Mouse (Mus musculus) bone marrow, adult 2 months (tissue): ENCODE results near the gene Slc6a20b. TPM values are rescaled to one million over a fixed set of nuclear protein-coding genes. Genes with fewer than 3 reads are reported as not detected.
"Not testable (repeated sequence)": the region's sequence is repeated elsewhere in the genome, so short reads cannot be mapped to it uniquely, and the experiment has no call there.

Source experiments
- H3K27ac ChIP-seq: fragments of 200-500 bp; 2 replicates; pipeline ENCODE4 v1.5.1; 2012; ENCODE audit warnings: low read depth, mild to moderate bottlenecking, control low read depth, inconsistent platforms, low read length; ENCODE audit not compliant: control insufficient read depth, poor library complexity, insufficient read depth
- H3K4me1 ChIP-seq: fragments of 200-500 bp; 2 replicates; pipeline ENCODE4 v1.6.1; 2011; ENCODE audit warnings: low read length; ENCODE audit not compliant: control insufficient read depth, insufficient read depth
- H3K4me3 ChIP-seq: fragments of 200-500 bp; replicated peaks from 2 replicates; pipeline ENCODE3; 2011; ENCODE audit warnings: mild to moderate bottlenecking, low read depth, low read length, control low read depth; ENCODE audit not compliant: control insufficient read depth
- CTCF ChIP-seq: fragments of 200-500 bp; IDR thresholded peaks from 2 replicates; pipeline ENCODE4 v1.5.1; 2011; ENCODE audit warnings: low read length, control low read depth; ENCODE audit not compliant: control insufficient read depth, insufficient read depth
- POLR2A ChIP-seq: fragments of 200-500 bp; IDR thresholded peaks from 2 replicates; pipeline ENCODE4 v1.6.1; 2011; ENCODE audit warnings: low read depth, mild to moderate bottlenecking, control low read depth, low read length, borderline replicate concordance; ENCODE audit not compliant: control insufficient read depth
- WGBS: fragments of 180-500 bp; shearing (Covaris S2); methylation state at CpG from one replicate; pipeline ENCODE4 v1.1.7; 2018; 5-methylcytosine and 5-hydroxymethylcytosine counted together
- polyA plus RNA-seq: library from polyadenylated mRNA; stranded (reverse); fragments of >200 nt; gene quantifications from 2 replicates; pipeline ENCODE4 v1.2.4, GENCODE M21; 2011; ENCODE audit warnings: low replicate concordance; ENCODE audit not compliant: missing spikeins, insufficient read depth, insufficient read length

Slc6a20b gene
- 3.1 and 7.7 TPM in 2 replicates for polyA plus RNA-seq

- Histone ChIP-seq H3K4me3 (no peak within 1 kb of the TSS), H3K27ac (no peak within 1 kb of the TSS), H3K4me1 (no peaks in the 10 kb centered on the region; the same call in 1 of the 2 replicates)
- WGBS = 89% methylated on average over 6 of the region's 6 CpGs
- TF ChIP-seq POLR2A = no peak
- no peak for TF ChIP-seq CTCF
Observed at GRCm38 (mm10) chr9:123632281-123632680, at the start of gene Slc6a20b. Gene Slc6a20b (minus strand): TSS chr9:123632565.

GRCm38 (mm10) chr9:123679198-123679597, 46.8 kb upstream of the Slc6a20b start:
- TF ChIP-seq CTCF (no peak), POLR2A (no peak)
- Histone ChIP-seq H3K27ac (no peak overlapping the region), H3K4me1 (no peaks in the 10 kb centered on the region), H3K4me3 (no peak overlapping the region)
- 52% methylated on average over 2 of the region's 2 CpGs for WGBS

GRCm38 (mm10) chr9:123678327-123679105, 46.2 kb upstream of the Slc6a20b start, which contains the start of the genes Ccr9 and Slc6a20a:
Gene Ccr9 (plus strand): TSS chr9:123678439.
Gene Slc6a20a (minus strand): TSS chr9:123678885.
- 1% methylated on average over 73 of the region's 73 CpGs for WGBS
- TF ChIP-seq POLR2A = peak; percentile 57; the same call in 1 of the 2 replicates
- no peak for TF ChIP-seq CTCF
- peak within 1 kb of the TSS; percentile 49 for H3K27ac ChIP-seq

GRCm38 (mm10) chr9:123665645-123666044, 33.3 kb upstream of the Slc6a20b start:
- H3K4me3 ChIP-seq = no peak overlapping the region
- WGBS = 38% methylated on average over 5 of the region's 5 CpGs
- H3K27ac ChIP-seq = no peak overlapping the region
- TF ChIP-seq CTCF (peak; percentile 53), POLR2A (no peak)
- H3K4me1 ChIP-seq = no peaks in the 10 kb centered on the region

More at GRCm38 (mm10) chr9:123678327-123679105, 46.2 kb upstream of the Slc6a20b start, which contains the start of the genes Ccr9 and Slc6a20a:
- peak within 1 kb of the TSS; percentile 73 for H3K4me3 ChIP-seq
- no peaks in the 10 kb centered on the region for H3K4me1 ChIP-seq

GRCm38 (mm10) chr9:123659986-123660676, 27.8 kb upstream of the Slc6a20b start:
- WGBS = 93% methylated on average over 18 of the region's 18 CpGs
- not testable (repeated sequence) for H3K4me3 ChIP-seq, H3K27ac ChIP-seq, H3K4me1 ChIP-seq

GRCm38 (mm10) chr9:123658981-123659380, 26.6 kb upstream of the Slc6a20b start:
- H3K4me1 ChIP-seq = no peaks in the 10 kb centered on the region
- H3K4me3 ChIP-seq = no peak overlapping the region
- H3K27ac ChIP-seq = no peak overlapping the region
- no peak for TF ChIP-seq POLR2A
- no peak for TF ChIP-seq CTCF

GRCm38 (mm10) chr9:123657457-123657856, 25.1 kb upstream of the Slc6a20b start:
- Histone ChIP-seq H3K4me3 (no peak overlapping the region), H3K4me1 (no peaks in the 10 kb centered on the region), H3K27ac (no peak overlapping the region)
- TF ChIP-seq POLR2A = no peak
- no peak for TF ChIP-seq CTCF
- 31% methylated on average over 3 of the region's 3 CpGs for WGBS

- WGBS = 82% methylated on average over 4 of the region's 4 CpGs
- H3K4me1 ChIP-seq = no peaks in the 10 kb centered on the region
- H3K27ac ChIP-seq = no peak overlapping the region
- TF ChIP-seq POLR2A (no peak), CTCF (no peak)
- no peak overlapping the region for H3K4me3 ChIP-seq
Observed at GRCm38 (mm10) chr9:123651369-123651768, 19.0 kb upstream of the Slc6a20b start.
